Mouse (Mus musculus) limb, embryonic 15.5 days (tissue): Measurements from ENCODE around the gene Gkap1. TPM values are rescaled to one million over a fixed set of nuclear protein-coding genes. Genes with fewer than 3 reads are reported as not detected.

ENCODE experiments used
- ATAC-seq: fragments of 200-750 bp; cut with Nextera tagmentation; 2 replicates; pipeline ENCODE4 v1.8.0; 2017; ENCODE audit warnings: low read depth, moderate TSS enrichment; ENCODE audit not compliant: insufficient number of reproducible peaks, low FRiP score, low TSS enrichment
- H3K27ac ChIP-seq: fragments of 300-500 bp; sonication (generic); 2 replicates; pipeline ENCODE4 v1.5.1; 2015; ENCODE audit warnings: moderate library complexity, mild to moderate bottlenecking, inconsistent platforms
- H3K27me3 ChIP-seq: fragments of 300-500 bp; sonication (generic); 2 replicates; pipeline ENCODE4 v1.6.1; 2015; ENCODE audit warnings: inconsistent platforms
- H3K36me3 ChIP-seq: fragments of 300-500 bp; sonication (generic); 2 replicates; pipeline ENCODE4 v1.6.1; 2015; ENCODE audit warnings: inconsistent platforms
- H3K4me1 ChIP-seq: fragments of 300-500 bp; sonication (generic); 2 replicates; pipeline ENCODE4 v1.6.1; 2015; ENCODE audit warnings: inconsistent platforms
- H3K4me2 ChIP-seq: fragments of 300-500 bp; sonication (generic); 2 replicates; pipeline ENCODE4 v1.6.1; 2015; ENCODE audit warnings: mild to moderate bottlenecking, inconsistent platforms
- H3K4me3 ChIP-seq: fragments of 300-500 bp; sonication (generic); 2 replicates; pipeline ENCODE4 v1.5.1; 2015; ENCODE audit warnings: mild to moderate bottlenecking, inconsistent platforms
- H3K9ac ChIP-seq: fragments of 300-500 bp; sonication (generic); 2 replicates; pipeline ENCODE4 v1.6.1; 2015; ENCODE audit warnings: inconsistent platforms
- H3K9me3 ChIP-seq: fragments of 300-500 bp; sonication (generic); 2 replicates; pipeline ENCODE4 v1.6.1; 2016; ENCODE audit warnings: inconsistent platforms
- WGBS: fragments of 180-500 bp; shearing (Covaris S2); methylation state at CpG from one replicate; pipeline ENCODE4 v1.1.7; 2015; 5-methylcytosine and 5-hydroxymethylcytosine counted together
- polyA plus RNA-seq: library from polyadenylated mRNA; unstranded; fragments of >200 nt; fragmentation: Nextera tagmentation; extraction: Ambion mirVana; gene quantifications from 2 replicates; pipeline ENCODE4 v1.2.1, GENCODE M21; 2015

The Gkap1 gene
- polyA plus RNA-seq, 1 experiment from 2014 or later = 23.8 TPM

DNA sequence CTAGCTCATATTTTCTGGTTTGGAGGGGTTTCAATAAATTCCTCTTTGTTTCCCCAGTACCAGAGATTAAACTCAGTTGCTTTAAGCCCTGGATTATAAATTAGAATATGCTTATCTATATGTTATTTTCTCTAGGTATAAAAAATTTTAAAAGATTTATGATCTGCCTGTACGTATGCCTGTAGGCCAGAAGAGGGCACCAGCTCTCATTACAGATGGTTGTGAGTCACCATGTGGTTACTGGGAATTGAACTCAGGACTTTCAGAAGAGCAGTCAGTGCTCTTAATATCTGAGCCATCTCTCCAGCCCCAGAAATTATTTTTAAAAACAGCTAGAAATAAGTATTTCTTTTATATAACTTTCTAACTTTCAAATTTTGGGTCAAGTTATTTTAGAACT lies 13.8 kb upstream of the Gkap1 start:
- no peak overlapping the region for H3K4me3 ChIP-seq
- H3K4me1 ChIP-seq = no peaks in the 10 kb centered on the region
- H3K27me3 ChIP-seq = no peaks in the 10 kb centered on the region
- 64% methylated on average over 1 of the region's 1 CpGs for WGBS
- no peaks in the 10 kb centered on the region for H3K9me3 ChIP-seq
- H3K4me2 ChIP-seq = no peak overlapping the region
- H3K27ac ChIP-seq = no peak overlapping the region
- H3K36me3 ChIP-seq = no peaks in the 10 kb centered on the region
- ATAC-seq = no peak
- no peak overlapping the region for H3K9ac ChIP-seq

DNA sequence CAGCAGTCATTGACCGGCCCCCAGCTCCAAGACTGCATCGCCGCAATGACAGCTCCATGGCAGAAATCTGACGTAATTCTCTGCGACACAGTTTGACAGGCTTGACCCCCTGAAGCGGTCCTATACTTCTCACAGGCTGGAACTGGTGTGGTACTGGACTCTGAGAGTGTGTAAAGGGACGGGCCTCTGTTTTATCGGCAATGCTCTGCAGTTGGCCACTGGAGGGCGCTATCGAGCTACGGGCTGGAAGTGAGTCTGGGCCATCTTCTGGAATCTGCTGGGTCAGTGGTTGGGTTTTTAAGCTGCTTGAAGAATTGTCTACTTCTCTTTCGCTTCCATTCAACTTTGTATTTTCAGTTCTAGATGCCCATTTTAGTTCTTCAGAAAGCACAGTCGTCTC lies 12.3 kb upstream of the Gkap1 start:
- Histone ChIP-seq H3K9me3 (no peaks in the 10 kb centered on the region), H3K4me1 (no peaks in the 10 kb centered on the region), H3K27ac (no peak overlapping the region), H3K4me2 (no peak overlapping the region), H3K27me3 (no peaks in the 10 kb centered on the region), H3K9ac (no peak overlapping the region), H3K36me3 (no peaks in the 10 kb centered on the region), H3K4me3 (no peak overlapping the region)
- ATAC-seq = no peak
- WGBS = 17% methylated on average over 13 of the region's 13 CpGs

DNA sequence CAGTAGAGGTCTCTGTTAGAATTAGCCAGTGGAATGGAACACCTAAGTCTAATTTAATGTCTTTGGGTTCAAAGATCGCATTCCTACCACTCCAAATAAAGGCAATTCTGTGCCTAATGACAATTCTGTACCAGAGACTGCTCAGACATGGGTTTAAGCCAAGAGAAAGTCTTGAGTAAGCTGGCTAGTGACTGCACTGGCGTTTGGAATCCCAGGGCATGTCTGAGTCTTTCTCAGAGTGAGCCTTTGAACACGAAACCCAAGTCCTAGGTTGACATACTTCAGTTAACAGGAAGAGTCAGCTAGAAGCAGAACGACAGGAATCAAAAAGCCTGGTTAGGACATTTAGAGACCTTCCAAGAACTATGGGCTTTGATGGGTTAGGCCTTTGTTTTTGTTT lies 8.0 kb upstream of the Gkap1 start:
- Histone ChIP-seq H3K9ac (no peak overlapping the region), H3K4me1 (no peaks in the 10 kb centered on the region), H3K4me3 (no peak overlapping the region), H3K27me3 (no peaks in the 10 kb centered on the region), H3K36me3 (no peaks in the 10 kb centered on the region), H3K9me3 (no peaks in the 10 kb centered on the region), H3K27ac (no peak overlapping the region), H3K4me2 (no peak overlapping the region)
- no peak for ATAC-seq
- WGBS = 70% methylated on average over 4 of the region's 4 CpGs

- Histone ChIP-seq H3K27me3 (no peaks in the 10 kb centered on the region), H3K36me3 (no peaks in the 10 kb centered on the region), H3K4me1 (no peaks in the 10 kb centered on the region), H3K4me3 (no peak overlapping the region), H3K9ac (no peak overlapping the region), H3K4me2 (no peak overlapping the region), H3K9me3 (no peaks in the 10 kb centered on the region), H3K27ac (no peak overlapping the region)
- ATAC-seq = no peak
- 69% methylated on average over 4 of the region's 4 CpGs for WGBS
Measured at GRCm38 (mm10) chr13:58281936-58282335, 6.4 kb upstream of the Gkap1 start.

- Histone ChIP-seq H3K9me3 (no peaks in the 10 kb centered on the region), H3K36me3 (no peaks in the 10 kb centered on the region), H3K4me3 (no peak overlapping the region), H3K4me2 (no peak overlapping the region), H3K4me1 (no peaks in the 10 kb centered on the region), H3K27me3 (no peaks in the 10 kb centered on the region), H3K9ac (no peak overlapping the region), H3K27ac (no peak overlapping the region)
- WGBS = 87% methylated on average over 3 of the region's 3 CpGs
- ATAC-seq = no peak
Measured at GRCm38 (mm10) chr13:58280528-58280927, 5.0 kb upstream of the Gkap1 start.

DNA sequence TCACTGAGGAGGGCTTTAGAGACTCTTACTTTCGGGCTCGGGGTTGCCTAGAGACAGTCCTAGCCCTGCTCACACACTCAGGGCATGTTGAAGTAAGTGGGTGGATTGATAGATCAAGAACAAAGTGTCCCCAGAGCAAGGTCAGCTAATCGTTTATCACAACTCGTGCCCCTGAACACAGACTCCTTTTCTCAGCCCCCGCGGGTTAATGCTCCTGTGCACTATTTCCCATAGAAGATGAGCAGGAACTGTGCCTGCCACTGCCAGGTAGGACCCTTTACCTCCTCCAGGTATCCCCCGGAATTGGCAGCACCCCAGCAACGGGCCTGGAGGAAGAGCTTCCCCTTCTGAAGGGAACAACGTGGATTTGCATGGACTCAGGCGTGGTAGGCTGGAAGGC lies 757 bp upstream of the Gkap1 start:
- H3K9me3 ChIP-seq = no peaks in the 10 kb centered on the region
- no peak overlapping the region for H3K9ac ChIP-seq
- ATAC-seq = no peak
- no peaks in the 10 kb centered on the region for H3K36me3 ChIP-seq
- H3K4me1 ChIP-seq = peaks cover 12% of the 10 kb centered on the region
- H3K4me2 ChIP-seq = no peak overlapping the region
- H3K27me3 ChIP-seq = no peaks in the 10 kb centered on the region
- H3K27ac ChIP-seq = no peak overlapping the region
- 81% methylated on average over 10 of the region's 10 CpGs for WGBS
- H3K4me3 ChIP-seq = no peak overlapping the region

GRCm38 (mm10) chr13:58275076-58275475 lies 423 bp downstream of the Gkap1 start:
- Histone ChIP-seq H3K27ac (peak overlapping the region; percentile 85; the same call in 1 of the 2 replicates), H3K9ac (no peak overlapping the region), H3K27me3 (no peaks in the 10 kb centered on the region), H3K9me3 (no peaks in the 10 kb centered on the region), H3K4me3 (peak overlapping the region; percentile 88), H3K36me3 (no peaks in the 10 kb centered on the region), H3K4me2 (peak overlapping the region; percentile 79), H3K4me1 (peaks cover 12% of the 10 kb centered on the region)
- ATAC-seq = no peak
- 19% methylated on average over 9 of the region's 9 CpGs for WGBS

- Histone ChIP-seq H3K27ac (peak overlapping the region; percentile 85), H3K4me3 (peak overlapping the region; percentile 88), H3K27me3 (no peaks in the 10 kb centered on the region), H3K4me1 (peaks cover 12% of the 10 kb centered on the region), H3K36me3 (no peaks in the 10 kb centered on the region), H3K9ac (peak overlapping the region; percentile 75), H3K9me3 (no peaks in the 10 kb centered on the region), H3K4me2 (peak overlapping the region; percentile 79)
- WGBS = under 1% methylated on average over 84 of the region's 84 CpGs
- ATAC-seq = peak; percentile 82
Measured at GRCm38 (mm10) chr13:58274259-58274991, 1.1 kb downstream of the Gkap1 start.

DNA sequence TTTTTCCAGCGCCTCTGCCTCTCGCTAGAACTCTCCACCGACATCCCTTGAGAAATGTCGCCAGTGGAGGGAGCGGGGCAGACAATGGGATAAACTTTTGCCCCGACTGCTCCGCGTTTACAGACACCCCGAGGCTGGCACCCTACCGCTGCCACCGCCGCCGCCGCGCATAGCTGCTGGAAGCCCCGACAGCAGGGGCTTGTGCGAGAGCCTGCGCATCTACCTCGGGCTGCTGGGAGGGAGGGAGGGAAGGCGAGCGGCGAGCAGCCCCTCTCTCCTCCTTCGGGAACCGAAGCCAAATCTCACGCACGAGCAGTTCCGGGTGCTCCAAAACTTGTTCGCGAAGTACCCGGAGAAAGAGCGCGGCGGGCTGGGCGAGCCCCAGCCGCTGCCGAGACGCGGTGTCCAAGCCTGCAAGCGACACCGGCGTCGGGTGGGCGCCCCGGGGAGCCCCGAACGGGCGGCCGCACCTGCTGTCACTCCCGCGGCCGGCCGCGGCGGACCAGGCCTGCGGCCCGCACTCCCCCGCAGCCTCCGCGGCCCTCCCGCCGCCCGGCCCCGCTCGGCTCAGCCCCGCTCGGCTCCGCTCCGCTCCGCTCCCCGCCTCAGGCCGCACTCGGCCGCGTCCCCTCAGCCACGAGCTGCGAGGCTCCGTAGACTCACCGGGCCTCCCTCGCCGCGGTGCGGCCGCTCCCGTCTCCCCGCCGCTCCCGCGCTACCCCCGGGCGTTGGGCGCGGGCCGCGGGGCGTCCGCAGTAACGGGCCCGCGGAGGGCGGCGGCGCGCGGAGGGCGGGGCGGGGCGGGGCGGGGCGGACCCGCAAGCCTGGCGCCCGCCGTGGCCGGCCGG lies 1.9 kb downstream of the Gkap1 start:
- peak overlapping the region; percentile 88 for H3K4me3 ChIP-seq
- no peaks in the 10 kb centered on the region for H3K36me3 ChIP-seq
- WGBS = under 1% methylated on average over 95 of the region's 115 CpGs
- H3K27ac ChIP-seq = peak overlapping the region; percentile 85
- peak overlapping the region; percentile 79 for H3K4me2 ChIP-seq
- H3K27me3 ChIP-seq = no peaks in the 10 kb centered on the region
- H3K9me3 ChIP-seq = no peaks in the 10 kb centered on the region
- peak; percentile 74 for ATAC-seq
- H3K4me1 ChIP-seq = peaks cover 12% of the 10 kb centered on the region
- peak overlapping the region; percentile 75 for H3K9ac ChIP-seq

GRCm38 (mm10) chr13:58266864-58267263 lies 8.6 kb downstream of the Gkap1 start:
- ATAC-seq = no peak
- H3K27me3 ChIP-seq = no peaks in the 10 kb centered on the region
- 74% methylated on average over 3 of the region's 3 CpGs for WGBS

GRCm38 (mm10) chr13:58263546-58263945 lies 12.0 kb downstream of the Gkap1 start:
- WGBS = 75% methylated on average over 8 of the region's 8 CpGs

More at GRCm38 (mm10) chr13:58266864-58267263, 8.6 kb downstream of the Gkap1 start:
- Histone ChIP-seq H3K4me2 (no peak overlapping the region), H3K27ac (no peak overlapping the region), H3K4me1 (no peaks in the 10 kb centered on the region), H3K36me3 (peaks cover 8% of the 10 kb centered on the region; the same call in 1 of the 2 replicates), H3K9me3 (no peaks in the 10 kb centered on the region), H3K4me3 (no peak overlapping the region), H3K9ac (no peak overlapping the region)

GRCm38 (mm10) chr13:58261674-58262073 lies 13.8 kb downstream of the Gkap1 start:
- Histone ChIP-seq H3K27ac (no peak overlapping the region), H3K4me1 (no peaks in the 10 kb centered on the region)
- WGBS = 86% methylated on average over 4 of the region's 4 CpGs

More at GRCm38 (mm10) chr13:58263546-58263945, 12.0 kb downstream of the Gkap1 start:
- Histone ChIP-seq H3K4me2 (no peak overlapping the region), H3K4me1 (no peaks in the 10 kb centered on the region), H3K9me3 (no peaks in the 10 kb centered on the region), H3K9ac (no peak overlapping the region), H3K27me3 (no peaks in the 10 kb centered on the region), H3K27ac (no peak overlapping the region), H3K4me3 (no peak overlapping the region), H3K36me3 (peaks cover 14% of the 10 kb centered on the region; the same call in 1 of the 2 replicates)
- no peak for ATAC-seq

More at GRCm38 (mm10) chr13:58261674-58262073, 13.8 kb downstream of the Gkap1 start:
- ATAC-seq = no peak
- H3K4me2 ChIP-seq = no peak overlapping the region
- H3K36me3 ChIP-seq = peaks cover 18% of the 10 kb centered on the region; the same call in 1 of the 2 replicates
- H3K4me3 ChIP-seq = no peak overlapping the region
- H3K9ac ChIP-seq = no peak overlapping the region
- H3K27me3 ChIP-seq = no peaks in the 10 kb centered on the region
- H3K9me3 ChIP-seq = no peaks in the 10 kb centered on the region
